21 mouse cellular contexts compared by ENCODE assay signal in genomic region chr11:117544507-117544906, GRCm38 (mm10).
A peak's percentile ranks its signal among the peaks of the same experiment; 100 is the strongest.
DNase-seq lines count a peak whose midpoint lies in the region; TF ChIP-seq lines count a peak whose summit lies in the region.
"Had no signal": no experiment of that assay in that cellular context is flagged by ENCODE, and none has a peak within 500 bp of the region (broad histone marks: within the 10 kb centered on the region; RNA-seq: fewer than 3 reads in every experiment).

No protein-coding gene starts in this region.

- H3K4me1 ChIP-seq in ES-Bruce4 (ENCODE audit: control insufficient read depth, insufficient read depth, low read length) (peaks cover 9% of the 10 kb centered on the region), ES-E14 (ENCODE audit: control insufficient read depth in 2 of 2, insufficient read depth in 2 of 2, low read length in 2 of 2, poor library complexity in 1 of 2) (peaks cover 6 to 28% of the 10 kb centered on the region in 2 experiments; a peak in 3 of 4 replicates)

- H3K9ac ChIP-seq in ES-Bruce4 (ENCODE audit: low read depth, poor library complexity, severe bottlenecking) (no peak overlapping the region), ES-E14 (ENCODE audit: insufficient read depth, low read depth, low read length, poor library complexity, severe bottlenecking) (no peak overlapping the region)
- H3K9ac ChIP-seq: embryonic facial prominence, embryonic 12.5 days; embryonic facial prominence, embryonic 15.5 days; forebrain, postnatal 0 days; hindbrain, embryonic 12.5 days; hindbrain, embryonic 15.5 days had no signal

- peak; percentile 88 for TF ChIP-seq EP300 in ES-Bruce4 (IDR thresholded peaks at IDR 0.05; ENCODE audit: insufficient read depth, low read depth, low read length)

- H3K27ac ChIP-seq in ES-Bruce4 (ENCODE audit: insufficient read depth, low read length) (0 out of 2 replicates have a peak overlapping the region, but pooled peaks have one; percentile 5), ES-E14 (ENCODE audit: insufficient read depth, low read depth, low read length, poor library complexity, severe bottlenecking) (no peak overlapping the region; the same call in 1 of the 2 replicates)
- H3K27ac ChIP-seq: embryonic facial prominence, embryonic 12.5 days; embryonic facial prominence, embryonic 15.5 days; hindbrain, embryonic 12.5 days; hindbrain, embryonic 15.5 days had no signal

- no peak for TF ChIP-seq POLR2A in ES-Bruce4 (IDR thresholded peaks at IDR 0.05; ENCODE audit: insufficient read depth, low read length)

- no peaks in the 10 kb centered on the region for H3K27me3 ChIP-seq in ES-Bruce4 (ENCODE audit: control insufficient read depth, insufficient read depth, low read length, poor library complexity, severe bottlenecking)
- H3K27me3 ChIP-seq: CH12.LX; embryonic facial prominence, embryonic 15.5 days; hindbrain, embryonic 12.5 days; hindbrain, embryonic 15.5 days had no signal

- H3K36me3 ChIP-seq in ES-Bruce4 (ENCODE audit: control insufficient read depth, insufficient read depth, low read length, poor library complexity, severe bottlenecking) (no peaks in the 10 kb centered on the region), ES-E14 (ENCODE audit: control insufficient read depth, insufficient read depth, low read length, poor library complexity, severe bottlenecking) (no peaks in the 10 kb centered on the region)
- H3K36me3 ChIP-seq: embryonic facial prominence, embryonic 12.5 days; embryonic facial prominence, embryonic 15.5 days; G1E; hindbrain, embryonic 12.5 days; hindbrain, embryonic 15.5 days had no signal

- no peak for TF ChIP-seq CTCF in ES-Bruce4 (IDR thresholded peaks at IDR 0.05; ENCODE audit: low read depth, low read length)

- H3K9me3 ChIP-seq in ES-Bruce4 (replicated peaks; ENCODE audit: control insufficient read depth, insufficient read depth, low read length, poor library complexity, severe bottlenecking) (no peaks in the 10 kb centered on the region), ES-E14 (ENCODE audit: control insufficient read depth, insufficient read depth, low read depth, low read length) (no peaks in the 10 kb centered on the region)
- H3K9me3 ChIP-seq: embryonic facial prominence, embryonic 12.5 days; embryonic facial prominence, embryonic 15.5 days; G1E; hindbrain, embryonic 12.5 days; hindbrain, embryonic 15.5 days had no signal

- intact Hi-C loops in heart, postnatal 36 days (cut with DNase I) = no loop called here
- intact Hi-C loops in left cerebral cortex, postnatal 14 days (cut with DNase I) = no loop called here

- in situ Hi-C loops in ES-E14 (cut with MboI; ENCODE audit: low sequenced_read_pairs in 2 of 2, unreplicated experiment in 2 of 2) = no loop called here

- no peak overlapping the region for H3K4me3 ChIP-seq in ES-Bruce4 (ENCODE audit: low read depth, low read length)
- no peak overlapping the region for H3K4me3 ChIP-seq in ES-E14 (ENCODE audit: insufficient read depth in 1 of 2, low read depth in 1 of 2, low read length in 2 of 2, poor library complexity in 1 of 2, severe bottlenecking in 1 of 2)
- H3K4me3 ChIP-seq: embryonic facial prominence, embryonic 12.5 days; embryonic facial prominence, embryonic 15.5 days; hindbrain, embryonic 12.5 days; hindbrain, embryonic 15.5 days had no signal

- peak; percentile 92 for DNase-seq in heart, adult 11 months
- DNase-seq in heart, postnatal 36 days = no peak
- peak; percentile 75 for DNase-seq in ES-E14 (ENCODE audit: low read depth, low spot score)
- peak; percentile 95 for DNase-seq in ZHBTc4 (ENCODE audit: low read depth, low spot score)
- DNase-seq in ovary, postnatal 36 days (ENCODE audit: low spot score) = no peak
- DNase-seq in left cerebral cortex, postnatal 14 days (ENCODE audit: low spot score in 2 of 2) = no peak
- DNase-seq: adrenal gland, postnatal 10 days; adrenal gland, postnatal 36 days; B cell, adult 2 months; cerebellum, adult 18-20 months; cerebellum, adult 9-10 months; cerebellum, postnatal 14 days; forebrain, postnatal 0 days; gastrocnemius, postnatal 36 days had no signal

TF ChIP-seq in ES-E14, 5 proteins besides CTCF, POLR2A, EP300 and RAD21:
- TF ChIP-seq HCFC1 (IDR thresholded peaks at IDR 0.05; ENCODE audit: borderline replicate concordance, insufficient read depth, low read length) (no peak), ZNF384 (IDR thresholded peaks at IDR 0.05; ENCODE audit: low read depth, low read length) (no peak), MAFK (IDR thresholded peaks at IDR 0.05; ENCODE audit: insufficient read depth, low read depth, low read length) (no peak), ZC3H11A (IDR thresholded peaks at IDR 0.05; ENCODE audit: borderline replicate concordance, low read depth, low read length) (no peak), CHD2 (IDR thresholded peaks at IDR 0.05; ENCODE audit: low read depth, low read length) (no peak)

Comparison
In these comparisons a context has a peak if more than half of its experiments do, and no peak if none do; other contexts are left out.
1. DNase-seq: peak in heart, adult 11 months (single experiment), ES-E14 (single experiment) and ZHBTc4 (single experiment); none in heart, postnatal 36 days (0 of 2), ovary, postnatal 36 days (single experiment) and left cerebral cortex, postnatal 14 days (0 of 2).